Mouse (Mus musculus) megakaryocyte, adult 5-6 weeks (primary cell): ENCODE data around the gene Cc2d1a. TPM values are rescaled to one million over a fixed set of nuclear protein-coding genes. Genes with fewer than 3 reads are reported as not detected.

ENCODE experiments used
- ATAC-seq: 2 replicates; pipeline ENCODE4 v1.8.0; 2016; ENCODE audit warnings: mild to moderate bottlenecking, inconsistent platforms; ENCODE audit not compliant: poor library complexity, severe bottlenecking
- total RNA-seq, 2 experiments: library from RNA; stranded (forward) in 1 of 2; stranded (reverse) in 1 of 2; fragments of 153-499, 151-499 nt in 1 of 2; fragments of 221-1000, 200-1000 nt in 1 of 2; gene quantifications; 2 replicates each; pipeline versions ENCODE4 v1.2.3 to v1.2.4; 2015 to 2017

Gene Cc2d1a
- total RNA-seq (2015) = 9.0 and 12.9 TPM in 2 replicates
- total RNA-seq (2017) = 5.8 and 9.8 TPM in 2 replicates

DNA sequence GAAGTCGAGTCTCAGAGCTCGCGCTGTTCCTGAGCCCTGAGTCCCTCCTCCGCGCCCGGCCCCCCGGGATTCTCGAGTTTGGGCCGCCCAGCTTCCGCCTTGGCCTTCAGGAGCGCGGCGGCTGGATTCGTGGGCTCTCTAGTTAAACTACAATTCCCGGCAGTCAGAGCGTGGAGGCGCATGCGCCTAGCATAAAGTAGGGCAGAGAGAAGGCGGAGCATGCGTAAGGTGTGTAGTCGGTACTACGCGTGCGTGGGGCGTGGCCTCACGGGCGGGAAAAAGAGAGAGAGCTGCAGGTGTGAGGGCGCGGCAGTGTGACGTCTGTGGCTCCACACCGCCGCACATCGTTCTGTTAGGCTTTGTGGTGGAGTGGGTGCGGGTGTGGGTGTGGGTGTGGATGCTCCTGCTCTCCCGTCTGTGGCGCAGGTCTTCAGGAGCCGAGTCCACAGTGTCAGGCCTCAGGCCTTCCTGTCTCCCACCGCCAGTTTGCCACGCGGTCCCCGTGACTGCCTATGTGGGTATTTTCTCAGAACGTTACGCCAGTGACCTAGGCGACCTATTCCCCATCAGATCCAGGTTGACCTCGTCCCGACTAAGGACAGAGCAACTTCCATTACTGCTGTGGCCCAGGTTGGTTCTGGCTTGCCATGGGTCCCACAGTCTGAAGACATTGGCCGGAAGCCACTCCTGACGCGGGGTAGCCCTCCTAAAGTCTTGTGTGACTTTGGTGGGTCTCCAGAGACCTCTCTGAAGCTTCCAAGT is at the start of gene Cc2d1a, which contains the start of gene 4930432K21Rik:
Gene Cc2d1a, minus strand, starts transcription at position 168 of the 762 bp plus-strand sequence.
Gene 4930432K21Rik, plus strand, starts transcription at position 257 of the 762 bp plus-strand sequence.
- peak; percentile 97 for ATAC-seq

DNA sequence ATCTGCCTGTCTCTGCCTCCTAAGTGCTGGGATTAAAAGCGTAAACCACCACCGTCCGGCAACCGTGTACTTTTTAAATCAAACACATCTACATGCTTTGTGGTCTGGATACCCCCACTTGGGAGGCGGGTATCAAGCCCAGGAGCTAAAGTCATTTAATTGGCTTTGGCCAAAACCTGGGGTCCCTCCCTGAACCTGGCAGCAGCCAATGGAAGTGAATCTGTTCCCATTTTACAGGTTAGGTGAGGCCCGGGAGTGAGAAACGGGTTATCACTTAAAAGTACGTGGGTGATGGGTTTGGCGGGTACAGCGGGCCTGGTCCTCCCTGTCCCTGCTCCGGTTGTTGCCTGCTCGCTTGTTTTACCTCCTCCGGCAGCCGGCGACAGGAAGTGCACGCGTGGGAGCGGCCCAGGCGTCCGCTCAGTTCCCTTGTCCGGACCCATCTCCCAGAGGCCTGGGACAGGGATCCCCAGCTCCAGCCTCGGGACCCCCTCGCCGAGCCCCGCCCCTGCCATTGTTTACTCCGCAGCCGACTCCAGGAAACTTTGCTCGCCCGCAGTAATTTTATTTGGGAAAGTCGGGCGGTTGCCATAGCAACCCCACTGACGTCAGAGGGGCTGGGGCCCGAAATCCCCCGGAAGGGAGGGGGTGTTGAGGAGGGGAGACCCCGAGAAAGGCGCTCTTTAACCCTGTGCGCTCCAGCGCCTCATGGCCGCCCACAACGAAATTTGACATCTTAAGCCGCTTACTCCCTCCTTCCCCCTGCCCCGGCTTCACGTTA is 49.6 kb upstream of the Cc2d1a start:
- peak; percentile 16 for ATAC-seq

DNA sequence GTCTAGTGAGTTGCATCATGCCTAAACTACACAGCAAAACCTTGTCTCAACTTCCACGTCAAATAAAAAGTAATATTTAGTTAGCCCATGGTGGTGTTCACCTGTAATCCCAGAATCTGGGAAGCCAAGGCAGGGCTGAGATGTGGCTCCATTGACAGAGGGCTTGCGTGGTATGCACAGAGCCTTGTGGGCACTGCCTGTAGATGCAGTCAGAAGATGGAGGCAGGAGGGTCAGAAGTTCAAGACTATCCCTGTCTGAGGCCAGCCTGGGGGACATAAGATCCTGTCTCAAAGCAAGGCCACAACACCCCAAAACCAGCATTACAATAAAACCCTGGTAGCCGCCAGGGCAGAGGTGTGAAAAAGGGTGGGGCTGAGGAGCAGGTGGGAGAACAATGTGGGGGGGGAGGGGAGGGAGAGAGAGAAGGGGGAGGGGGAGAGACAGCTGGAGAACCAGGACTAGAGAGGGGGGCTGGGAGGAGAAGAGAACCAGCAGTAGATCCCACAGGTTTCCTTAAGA is 46.5 kb upstream of the Cc2d1a start:
- ATAC-seq = no peak

DNA sequence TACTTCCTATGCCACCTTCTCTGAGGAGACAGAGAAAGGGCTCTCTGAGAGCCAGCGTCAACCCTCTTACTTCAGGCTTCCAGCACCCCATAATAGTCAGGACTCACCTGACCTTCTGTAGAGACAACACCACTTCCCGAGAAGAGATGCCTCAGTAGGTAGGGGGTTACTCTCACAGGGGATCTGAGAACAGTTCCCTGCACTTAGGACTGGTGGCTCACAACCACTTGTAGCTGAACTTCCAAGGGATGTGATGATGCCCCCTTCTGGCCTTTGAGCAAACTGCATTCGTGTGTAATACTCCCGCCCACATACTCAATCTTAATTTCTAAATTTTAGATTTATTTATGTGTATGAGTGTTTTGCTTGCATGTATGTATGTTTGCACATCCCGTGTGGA is 45.8 kb upstream of the Cc2d1a start:
- no peak for ATAC-seq

DNA sequence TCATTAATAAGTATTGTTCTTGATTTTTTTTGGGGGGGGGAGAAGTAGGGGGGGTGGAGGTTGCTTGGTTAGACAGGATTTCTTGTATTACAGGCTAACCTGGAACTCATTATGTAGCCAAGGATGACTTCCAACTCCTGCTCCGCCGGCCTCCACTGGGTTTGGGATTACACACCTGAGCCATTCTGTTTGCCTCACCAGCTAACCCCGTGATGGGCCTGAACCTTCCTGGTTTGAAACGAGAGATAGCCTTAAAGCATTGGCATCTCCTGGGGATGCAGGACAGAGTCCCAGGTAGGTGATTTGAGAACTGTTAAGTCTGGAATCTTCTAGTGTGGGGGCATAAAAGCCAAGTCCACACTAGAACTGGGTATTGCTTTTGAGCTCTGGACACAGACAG is 45.4 kb upstream of the Cc2d1a start:
- ATAC-seq = no peak

DNA sequence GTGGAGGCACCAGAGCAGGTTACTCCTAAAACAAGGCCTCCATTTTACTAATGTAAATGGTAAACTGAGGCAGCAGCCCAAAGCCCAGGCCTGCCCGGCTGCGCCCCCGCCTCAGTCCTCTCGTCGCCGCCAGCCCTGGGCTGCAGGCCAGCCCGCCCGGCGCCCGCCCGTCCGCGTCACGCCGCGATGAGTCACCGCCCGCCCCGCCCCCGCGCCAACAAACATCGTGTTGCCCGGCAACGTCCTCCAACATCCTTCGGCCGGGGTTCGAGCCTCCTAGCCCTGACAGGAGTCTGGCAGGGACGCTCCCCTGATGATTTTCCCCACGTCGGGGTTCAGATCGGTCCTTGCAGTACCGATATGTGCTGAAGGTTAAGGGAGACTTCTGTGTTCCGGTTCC is 44.8 kb upstream of the Cc2d1a start:
- peak; percentile 65 for ATAC-seq

DNA sequence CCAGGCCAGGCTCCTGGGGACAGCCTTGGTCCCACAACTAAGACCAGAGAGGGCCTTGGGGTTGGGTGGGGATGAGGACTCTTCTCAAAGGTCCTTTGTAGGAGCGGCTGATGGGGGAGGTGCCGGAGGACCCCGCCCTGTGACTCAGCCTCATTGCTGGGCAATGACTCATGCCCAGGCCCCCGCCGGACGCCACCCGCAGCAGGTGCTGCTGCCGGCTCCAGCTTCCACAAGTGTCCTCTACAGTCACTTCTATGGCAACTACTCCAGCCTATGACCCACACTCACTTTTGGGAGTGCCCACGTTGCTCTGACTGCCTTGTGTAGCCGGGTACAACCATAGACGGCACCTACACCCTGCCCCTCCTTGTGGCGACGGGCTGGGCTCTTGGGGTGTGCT is 44.3 kb upstream of the Cc2d1a start:
- ATAC-seq = peak; percentile 90

DNA sequence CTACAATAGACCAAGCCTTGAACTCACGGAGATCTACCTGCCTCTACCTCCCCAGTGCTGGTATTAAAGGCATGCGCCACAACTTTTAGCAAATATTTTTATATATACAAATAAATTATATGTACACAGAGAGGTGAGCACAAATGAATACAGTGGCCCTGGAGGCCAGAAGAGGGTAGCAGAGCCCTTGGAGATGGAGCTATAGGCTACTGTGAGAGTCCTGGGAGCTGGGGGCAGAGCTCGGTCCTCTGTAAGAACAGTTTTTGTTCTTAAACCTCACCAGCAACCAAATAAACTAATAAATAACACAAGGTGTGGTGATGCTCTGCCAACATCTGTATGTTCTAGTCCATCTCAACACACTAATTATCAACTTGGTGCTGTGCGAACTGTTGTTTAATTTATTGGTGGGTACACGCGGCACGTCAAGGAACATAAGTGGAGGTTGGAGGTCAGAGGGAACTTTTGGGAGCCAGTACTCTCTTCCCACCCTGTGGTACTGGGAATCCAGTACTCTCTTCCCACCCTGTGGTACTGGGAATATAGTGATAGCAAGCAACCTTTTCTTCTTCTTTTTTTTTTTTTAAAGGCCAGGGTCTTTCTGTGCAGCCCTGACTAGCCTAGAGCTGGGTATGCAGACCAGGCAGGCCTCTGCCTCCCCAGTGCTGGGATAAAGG is 42.6 kb upstream of the Cc2d1a start:
- no peak for ATAC-seq

DNA sequence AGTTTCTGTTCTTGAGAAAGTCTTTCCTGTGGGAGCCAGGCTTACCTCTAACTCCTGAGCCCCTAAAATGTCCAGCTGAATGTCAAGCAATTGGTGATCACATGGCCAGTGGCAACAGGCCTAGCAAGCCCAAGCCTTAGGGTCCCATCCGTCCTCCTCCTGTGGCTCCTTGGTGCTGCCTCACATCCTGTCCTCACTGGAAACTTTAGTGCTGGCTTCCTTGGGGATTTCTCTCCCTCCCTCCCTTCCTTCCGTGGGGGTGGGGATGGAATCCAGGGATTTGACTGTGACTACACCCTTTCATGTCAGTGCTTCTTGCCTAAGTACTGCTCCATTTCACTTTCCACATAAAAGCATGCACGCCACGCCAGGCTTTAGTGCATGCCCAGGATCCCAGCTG is 41.9 kb upstream of the Cc2d1a start:
- ATAC-seq = no peak

DNA sequence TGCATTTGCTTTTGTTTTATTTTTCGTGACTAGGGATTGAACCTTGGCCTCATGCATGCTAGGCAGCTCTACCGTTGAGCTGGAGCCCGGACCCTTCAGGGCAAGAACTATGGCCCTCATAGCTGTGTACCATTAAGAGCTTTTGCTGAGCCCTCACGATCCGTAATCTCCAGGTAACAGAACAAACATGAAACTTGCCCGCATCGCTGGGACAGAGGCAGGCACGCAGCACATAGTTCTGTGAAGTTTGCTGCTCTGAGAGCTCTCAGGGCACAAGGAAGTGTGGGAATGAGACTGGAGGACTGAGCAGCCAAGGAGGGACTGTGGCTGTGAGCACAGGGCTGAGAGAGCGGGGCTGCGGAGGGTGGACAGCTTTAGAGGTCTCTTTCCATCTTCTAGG is 40.9 kb upstream of the Cc2d1a start:
- ATAC-seq = no peak

DNA sequence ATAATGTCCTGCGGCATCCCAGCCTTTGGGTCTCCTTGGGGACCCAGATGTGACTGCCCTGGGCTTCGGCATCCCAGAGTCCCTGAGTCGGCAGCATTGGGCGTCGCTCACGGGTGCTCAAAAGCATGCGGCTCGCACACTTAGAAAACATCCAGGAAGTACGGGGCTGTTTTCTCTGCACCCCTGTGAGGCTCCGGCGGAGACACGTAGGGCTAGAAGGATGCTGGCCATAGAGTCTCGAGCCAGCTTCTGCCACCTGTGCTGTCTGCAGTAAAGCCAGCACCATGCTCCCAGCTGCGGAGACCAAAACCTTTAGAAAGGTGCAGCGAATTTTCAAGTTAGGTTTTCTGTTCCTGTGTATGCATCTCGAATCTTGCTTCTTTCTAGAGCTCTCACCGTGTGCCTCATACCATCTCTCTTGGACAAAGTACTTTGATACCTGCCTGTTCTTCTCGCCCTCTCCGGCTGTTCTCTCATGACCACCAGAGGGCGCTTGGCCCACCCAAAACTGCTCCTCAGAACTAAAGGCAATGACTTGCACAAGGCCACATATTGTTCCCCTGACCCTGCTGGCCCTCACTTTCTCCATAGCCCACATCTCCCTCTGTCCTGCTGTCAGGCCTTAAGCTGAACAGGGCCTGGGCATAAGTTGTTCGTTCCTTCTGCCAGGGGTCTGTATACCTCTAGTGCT is 39.5 kb upstream of the Cc2d1a start:
- peak; percentile 38 for ATAC-seq

DNA sequence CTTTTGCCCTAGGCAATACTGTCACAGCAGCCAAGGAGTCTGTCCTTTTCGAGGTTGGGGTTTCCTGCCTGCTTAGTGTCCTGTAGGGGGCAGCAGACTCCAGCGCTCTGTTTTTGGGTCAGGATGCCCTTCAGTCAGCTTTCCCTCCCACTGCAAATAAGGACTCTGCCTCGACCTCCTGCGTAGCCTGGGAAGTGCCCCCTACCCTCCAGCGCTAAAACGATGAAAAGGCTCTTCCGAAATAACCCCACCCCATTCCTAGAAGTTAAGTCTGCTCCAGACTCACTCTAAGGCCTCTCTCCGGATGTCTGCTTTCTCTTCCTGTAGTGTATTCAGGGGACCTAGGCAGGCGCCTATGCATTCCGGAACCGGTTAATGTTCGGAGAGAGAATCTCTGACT is 38.8 kb upstream of the Cc2d1a start:
- ATAC-seq = peak; percentile 82

DNA sequence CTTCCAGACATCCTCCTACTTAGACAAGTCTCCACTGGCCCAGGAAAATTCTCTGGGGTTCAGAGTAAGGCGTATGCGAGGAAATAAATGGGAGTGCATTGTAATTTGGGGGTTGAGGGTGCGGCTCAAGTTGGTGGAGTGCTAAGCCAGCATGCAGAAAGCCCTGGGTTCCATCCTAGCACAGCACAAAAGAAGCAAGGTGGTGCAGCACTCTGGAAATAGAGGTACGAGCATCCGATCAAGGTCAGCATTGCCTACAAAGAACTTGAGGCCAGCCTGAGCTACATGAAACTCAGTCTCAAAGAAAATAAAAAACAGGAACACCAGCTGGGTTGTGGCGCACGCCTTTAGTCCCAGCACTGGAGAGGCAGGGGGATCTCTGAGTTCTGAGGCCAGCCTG is 37.4 kb upstream of the Cc2d1a start, which contains the start of gene Nanos3:
Gene Nanos3, minus strand, starts transcription at position 101 of the 400 bp plus-strand sequence.
- no peak for ATAC-seq

DNA sequence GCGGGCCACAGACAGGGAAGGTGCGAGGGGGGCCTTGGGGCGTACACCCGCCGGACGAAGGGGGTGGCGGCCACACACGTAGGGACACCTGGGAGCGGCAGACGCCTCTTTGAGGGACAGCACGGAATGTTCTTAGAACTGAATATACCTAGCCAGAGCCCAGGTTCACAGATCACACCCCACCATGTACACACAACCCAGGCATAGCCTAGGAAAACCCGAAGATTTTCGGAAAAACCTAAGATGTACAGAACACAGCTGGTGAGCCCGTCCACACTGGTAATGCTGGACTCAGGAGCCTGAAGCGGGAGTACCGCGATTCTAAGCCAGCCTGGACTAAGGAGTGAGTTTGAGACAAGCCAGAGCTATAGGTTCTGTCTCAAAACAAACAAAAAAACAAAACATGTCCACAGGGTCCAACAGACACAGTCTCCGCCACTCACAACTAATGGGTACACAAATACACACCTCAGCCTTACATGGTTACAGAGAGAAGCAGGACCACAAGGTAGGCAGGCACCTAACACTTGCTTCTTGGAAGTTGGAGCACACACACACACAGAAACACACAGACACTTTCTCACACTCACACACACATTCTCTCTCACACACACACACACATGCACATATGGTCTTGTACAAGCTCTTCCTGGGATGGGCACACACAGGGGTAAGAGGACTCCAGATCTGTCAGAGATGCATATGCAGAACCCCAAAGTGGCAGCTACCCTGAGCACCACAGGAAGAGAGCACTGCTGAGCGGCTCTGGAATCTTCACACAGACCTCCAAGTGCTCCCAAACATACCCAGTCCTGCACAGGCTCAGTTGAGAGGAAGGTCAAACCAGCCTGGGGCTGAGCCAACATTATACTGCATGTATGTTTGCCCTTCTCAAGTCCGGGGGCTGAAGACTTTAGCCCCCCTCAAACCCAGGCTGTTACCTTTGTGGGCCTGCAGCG is 36.6 kb upstream of the Cc2d1a start:
- peak; percentile 28; the same call in 1 of the 2 replicates for ATAC-seq

DNA sequence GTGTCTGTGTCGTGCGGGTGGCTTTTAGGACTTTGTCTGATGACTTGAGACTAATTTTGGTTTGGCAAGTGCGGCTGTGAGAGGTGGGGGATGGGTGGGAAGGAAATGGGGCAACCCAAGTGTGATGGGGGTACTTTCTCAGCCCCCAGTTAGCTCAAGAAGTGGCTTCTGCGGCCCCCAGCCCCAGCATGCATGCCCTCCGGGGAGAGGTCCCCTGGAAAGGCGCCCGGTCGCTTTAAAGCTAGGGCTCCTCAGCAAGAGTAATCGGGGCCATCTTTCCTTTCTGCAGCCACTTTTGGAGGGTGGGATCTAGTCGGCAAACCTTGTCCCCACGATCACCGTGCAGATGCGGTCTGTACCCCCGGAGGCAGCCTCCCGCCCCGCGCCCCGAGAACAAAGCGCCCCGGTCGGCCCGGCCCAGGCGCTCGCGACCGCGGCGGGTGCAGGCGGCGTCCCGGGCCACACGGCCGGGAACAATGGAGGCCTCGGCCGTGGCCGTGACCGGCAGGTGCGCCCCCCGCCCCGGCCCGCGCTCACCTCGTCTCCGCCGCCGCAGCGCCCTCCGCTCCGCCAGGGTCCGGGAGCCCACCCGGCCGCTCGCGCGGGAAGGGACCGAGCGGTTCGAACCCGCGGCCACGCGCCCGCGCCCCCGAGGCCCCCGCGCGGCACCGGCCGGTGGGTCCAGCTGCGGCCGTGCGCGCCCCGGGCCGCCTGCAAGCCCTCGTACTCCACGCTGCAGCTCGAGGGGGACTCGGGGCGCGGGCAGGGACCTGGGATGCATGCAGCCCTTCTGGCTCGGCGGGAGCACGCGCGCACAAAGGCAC is 35.7 kb upstream of the Cc2d1a start:
- ATAC-seq = no peak

DNA sequence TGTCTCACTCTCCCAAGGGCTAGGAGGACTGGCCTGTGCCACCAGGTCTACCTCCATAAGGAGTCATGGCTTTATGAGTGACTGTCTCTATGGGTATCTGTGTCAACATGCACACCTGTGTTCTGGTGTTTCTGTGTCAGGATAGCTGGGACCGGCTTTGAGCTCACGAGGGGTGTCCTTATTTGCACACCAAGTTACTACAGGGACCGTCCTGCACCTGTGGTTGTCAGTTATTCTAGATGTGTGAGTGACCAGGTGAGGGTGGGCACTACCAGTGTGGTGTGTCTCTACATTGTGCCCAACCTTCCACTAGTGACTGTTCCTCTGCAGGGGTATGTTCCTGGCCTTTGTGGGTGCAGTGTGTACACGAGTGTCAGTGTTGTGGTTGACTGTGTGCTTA is 35.1 kb upstream of the Cc2d1a start:
- ATAC-seq = no peak

DNA sequence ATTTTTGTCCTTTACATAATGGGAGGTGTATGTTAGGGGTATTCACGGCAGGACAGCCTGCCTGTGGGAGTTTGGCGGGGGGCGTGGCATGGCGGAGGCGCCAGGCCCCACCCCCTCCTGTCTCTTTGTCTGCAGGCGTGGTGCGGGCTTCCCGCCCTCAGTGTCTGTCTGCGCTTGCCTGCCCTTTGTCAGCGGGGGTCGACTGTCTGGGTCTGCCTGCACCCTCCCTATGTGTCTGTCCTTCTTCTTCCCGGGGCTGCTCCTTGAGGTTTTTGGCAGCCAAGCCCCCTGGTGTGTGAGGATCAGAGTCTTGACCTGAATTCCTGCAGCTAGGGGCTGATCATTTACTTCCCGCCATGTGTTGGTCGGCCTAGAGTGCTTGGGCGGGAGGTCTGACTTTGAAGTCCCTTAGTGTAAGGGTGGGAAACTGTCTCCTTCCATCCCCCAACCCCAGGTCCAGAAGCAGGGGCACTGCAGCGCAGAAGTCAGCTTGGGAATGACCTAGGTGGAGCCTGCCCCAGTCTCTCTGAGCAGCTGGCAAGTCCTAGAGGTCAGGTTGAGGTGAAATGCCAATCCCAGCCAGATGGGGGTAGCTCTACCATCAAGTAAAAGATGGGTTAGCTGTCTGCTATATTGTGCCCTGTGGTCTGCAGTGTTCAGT is 32.9 kb upstream of the Cc2d1a start:
- no peak for ATAC-seq

DNA sequence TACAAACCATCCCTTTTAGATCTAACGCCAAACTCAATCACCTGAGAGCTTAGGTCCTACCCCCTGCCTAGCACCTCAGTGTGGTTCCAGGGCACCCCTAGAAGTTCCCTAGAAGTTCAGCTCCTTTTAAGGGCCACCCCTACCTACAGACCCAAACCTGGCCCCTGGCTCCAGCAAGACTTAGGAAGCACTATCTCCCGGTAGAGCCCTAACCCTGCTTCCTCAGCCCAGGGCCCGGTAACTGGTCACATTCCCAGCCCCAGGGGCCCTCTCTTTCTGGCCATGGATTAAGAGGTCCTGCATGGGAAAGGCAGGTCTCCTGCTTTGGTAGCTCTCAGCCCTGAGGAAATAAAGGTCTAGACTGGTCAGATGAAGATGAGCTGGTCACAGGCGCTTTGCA is 32.2 kb upstream of the Cc2d1a start:
- no peak for ATAC-seq
